Mouse (Mus musculus): Measurements from ENCODE around the gene Nap1l4.

DNA sequence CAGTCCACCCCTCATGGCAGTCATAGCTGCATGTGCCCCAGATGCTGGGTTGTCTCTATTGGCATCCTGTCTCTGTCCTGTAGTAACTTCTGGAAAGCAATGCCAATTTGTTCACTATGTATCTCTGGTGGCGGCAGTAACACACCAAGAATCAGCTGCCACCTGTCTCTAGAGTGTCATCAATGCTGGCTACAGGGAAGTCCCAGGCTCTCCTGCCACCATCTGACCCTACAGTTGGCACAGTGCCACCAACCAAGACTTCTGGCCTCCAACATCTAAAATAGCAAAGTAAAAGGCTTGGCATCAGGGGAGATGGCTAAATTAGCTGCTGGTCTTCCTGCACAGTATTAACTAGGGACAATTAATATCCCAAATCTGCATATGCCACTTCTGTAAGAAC is 16.5 kb downstream of the Nap1l4 start:
- no peak for TF ChIP-seq CTCF (IDR thresholded peaks at IDR 0.05; ENCODE audit: control insufficient read depth, insufficient read depth, insufficient replicate concordance, low read depth, low read length)
- no peak for TF ChIP-seq POLR2A (IDR thresholded peaks at IDR 0.05; ENCODE audit: control insufficient read depth, low read depth, low read length)

Measured in testis, adult 2 months (tissue).